Mouse (Mus musculus): ENCODE results near the gene Srrm2.
A peak's percentile ranks its signal among the peaks of the same experiment; 100 is the strongest.

Srrm2 gene

GRCm38 (mm10) chr17:23804426-23805085 lies 14.2 kb downstream of the Srrm2 start:
- DNase-seq (ENCODE audit: low spot score in 2 of 2) = no peak

GRCm38 (mm10) chr17:23806867-23807266 lies 16.5 kb downstream of the Srrm2 start:
- no peak for DNase-seq (ENCODE audit: low spot score in 2 of 2)

- no peak for DNase-seq (ENCODE audit: low spot score in 2 of 2)
Measured at GRCm38 (mm10) chr17:23807918-23808317, 17.6 kb downstream of the Srrm2 start.

GRCm38 (mm10) chr17:23815641-23816040 lies 25.3 kb downstream of the Srrm2 start:
- DNase-seq (ENCODE audit: low spot score in 2 of 2) = no peak

GRCm38 (mm10) chr17:23818579-23818978 lies 28.2 kb downstream of the Srrm2 start:
- no peak for DNase-seq (ENCODE audit: low spot score in 2 of 2)

GRCm38 (mm10) chr17:23819235-23819634 lies 28.9 kb downstream of the Srrm2 start:
- DNase-seq (ENCODE audit: low spot score in 2 of 2) = no peak

- DNase-seq (ENCODE audit: low spot score in 2 of 2) = no peak
Measured at GRCm38 (mm10) chr17:23820731-23821130, 30.4 kb downstream of the Srrm2 start.

GRCm38 (mm10) chr17:23822094-23822493 lies 31.8 kb downstream of the Srrm2 start:
- DNase-seq (ENCODE audit: low spot score in 2 of 2) = no peak

- no peak for DNase-seq (ENCODE audit: low spot score in 2 of 2)
Measured at GRCm38 (mm10) chr17:23823018-23823417, 32.7 kb downstream of the Srrm2 start.

- no peak for DNase-seq (ENCODE audit: low spot score in 2 of 2)
Measured at GRCm38 (mm10) chr17:23823614-23824013, 33.3 kb downstream of the Srrm2 start.

GRCm38 (mm10) chr17:23825591-23825990 lies 35.3 kb downstream of the Srrm2 start:
- DNase-seq (ENCODE audit: low spot score in 2 of 2) = no peak

- peak; percentile 42 to 51 for DNase-seq (ENCODE audit: low spot score in 2 of 2)
Measured at GRCm38 (mm10) chr17:23828271-23829001, 38.1 kb downstream of the Srrm2 start.

- DNase-seq (ENCODE audit: low spot score in 2 of 2) = peak; percentile 68 to 82
Measured at GRCm38 (mm10) chr17:23829064-23829619, 38.8 kb downstream of the Srrm2 start, which contains the start of gene Elob. Elob (minus strand) TSS chr17:23829136.

GRCm38 (mm10) chr17:23831201-23831600 lies 40.9 kb downstream of the Srrm2 start:
- no peak for DNase-seq (ENCODE audit: low spot score in 2 of 2)

- DNase-seq (ENCODE audit: low spot score in 2 of 2) = no peak
Measured at GRCm38 (mm10) chr17:23836006-23836575, 45.8 kb downstream of the Srrm2 start, which contains the start of gene Prss33. Prss33 (minus strand) TSS chr17:23836056.

GRCm38 (mm10) chr17:23841145-23841544 lies 50.8 kb downstream of the Srrm2 start:
- DNase-seq (ENCODE audit: low spot score in 2 of 2) = peak in 1 of 2 experiments; percentile 34

- no peak for DNase-seq (ENCODE audit: low spot score in 2 of 2)
Measured at GRCm38 (mm10) chr17:23843141-23843811, 52.9 kb downstream of the Srrm2 start.

- DNase-seq (ENCODE audit: low spot score in 2 of 2) = peak in 1 of 2 experiments; percentile 32
Measured at GRCm38 (mm10) chr17:23843812-23844273, 53.5 kb downstream of the Srrm2 start, which contains the start of the genes Prss32 and Prss41. Prss32 (plus strand) TSS chr17:23843855. Prss41 (minus strand) TSS chr17:23844172.

- no peak for DNase-seq (ENCODE audit: low spot score in 2 of 2)
Measured at GRCm38 (mm10) chr17:23850028-23850427, 59.7 kb downstream of the Srrm2 start.

GRCm38 (mm10) chr17:23850853-23851749 lies 60.8 kb downstream of the Srrm2 start:
- peak; percentile 56 to 59 for DNase-seq (ENCODE audit: low spot score in 2 of 2)

All from urinary bladder, postnatal 36 days (tissue).